Mouse (Mus musculus): ENCODE results near the gene Anln. TPM values are rescaled to one million over a fixed set of nuclear protein-coding genes. Genes with fewer than 3 reads are reported as not detected.

Anln gene
- polyA plus RNA-seq, 1 experiment from 2014 or later: 35.3 TPM

GRCm38 (mm10) chr9:22394725-22395124 lies 5.7 kb upstream of the Anln start:
- Histone ChIP-seq H3K4me2 (no peak overlapping the region), H3K9me3 (replicated peaks) (no peaks in the 10 kb centered on the region), H3K4me1 (peaks cover 12% of the 10 kb centered on the region), H3K27ac (no peak overlapping the region), H3K27me3 (replicated peaks) (no peaks in the 10 kb centered on the region), H3K36me3 (no peaks in the 10 kb centered on the region), H3K9ac (no peak overlapping the region), H3K4me3 (no peak overlapping the region)
- WGBS (ENCODE audit: insufficient replicate concordance): 72% methylated on average over 2 of the region's 2 CpGs
- ATAC-seq: no peak

GRCm38 (mm10) chr9:22390390-22390789 lies 1.4 kb upstream of the Anln start:
- peaks cover 38% of the 10 kb centered on the region for H3K4me1 ChIP-seq
- H3K27me3 ChIP-seq (replicated peaks): no peaks in the 10 kb centered on the region
- 62% methylated on average over 5 of the region's 5 CpGs for WGBS (ENCODE audit: insufficient replicate concordance)
- H3K4me2 ChIP-seq: no peak overlapping the region
- H3K36me3 ChIP-seq: peaks cover 10% of the 10 kb centered on the region
- no peak overlapping the region for H3K4me3 ChIP-seq
- H3K27ac ChIP-seq: 0 out of 2 replicates have a peak overlapping the region, but pooled peaks have one; percentile 29
- ATAC-seq: no peak
- H3K9me3 ChIP-seq (replicated peaks): no peaks in the 10 kb centered on the region
- H3K9ac ChIP-seq: peak overlapping the region; percentile 99; the same call in 1 of the 2 replicates

- peaks cover 15% of the 10 kb centered on the region for H3K36me3 ChIP-seq
- 41% methylated on average over 6 of the region's 6 CpGs for WGBS (ENCODE audit: insufficient replicate concordance)
- peak overlapping the region; percentile 92 for H3K4me2 ChIP-seq
- H3K27ac ChIP-seq: peak overlapping the region; percentile 98
- peak overlapping the region; percentile 98 for H3K4me3 ChIP-seq
- no peaks in the 10 kb centered on the region for H3K27me3 ChIP-seq (replicated peaks)
- no peaks in the 10 kb centered on the region for H3K9me3 ChIP-seq (replicated peaks)
- no peak for ATAC-seq
- peaks cover 44% of the 10 kb centered on the region for H3K4me1 ChIP-seq
- peak overlapping the region; percentile 99 for H3K9ac ChIP-seq
These were observed 803 bp upstream of the Anln start for GRCm38 (mm10) chr9:22389736-22390245.

DNA sequence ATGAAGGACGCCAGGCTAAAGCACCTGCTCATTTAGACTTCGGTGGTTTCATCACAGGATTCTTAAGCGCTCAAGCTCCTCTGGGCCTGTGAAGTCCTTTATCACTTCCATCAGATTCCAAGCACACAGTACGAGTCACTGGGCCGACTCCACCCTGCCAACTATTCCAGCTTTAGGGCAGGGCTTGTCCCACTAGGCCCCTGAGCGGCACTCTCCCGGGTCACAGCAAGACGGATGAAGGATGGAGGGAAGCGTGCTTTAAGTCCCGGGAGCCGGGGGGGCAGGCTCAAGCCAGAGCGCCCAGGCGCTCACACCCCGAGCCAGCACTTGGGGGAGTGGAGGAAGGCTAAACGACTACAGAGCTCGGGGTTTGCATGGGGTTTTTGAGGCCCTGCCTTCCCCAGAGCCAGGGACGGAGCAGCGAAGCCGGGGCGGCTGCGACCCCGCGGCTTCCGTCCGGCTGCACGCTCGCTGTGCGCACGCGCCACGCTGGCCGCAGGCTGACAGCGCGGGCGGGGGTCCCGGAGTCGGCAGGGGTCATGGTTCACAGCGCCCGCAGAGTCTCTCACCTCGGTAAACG lies 497 bp downstream of the Anln start:
- Histone ChIP-seq H3K9me3 (replicated peaks) (no peaks in the 10 kb centered on the region), H3K36me3 (peaks cover 25% of the 10 kb centered on the region), H3K4me2 (peak overlapping the region; percentile 92), H3K4me1 (peaks cover 49% of the 10 kb centered on the region), H3K27me3 (replicated peaks) (no peaks in the 10 kb centered on the region), H3K4me3 (peak overlapping the region; percentile 98), H3K9ac (peak overlapping the region; percentile 99), H3K27ac (peak overlapping the region; percentile 98)
- WGBS (ENCODE audit: insufficient replicate concordance): under 1% methylated on average over 41 of the region's 41 CpGs
- ATAC-seq: peak; percentile 79

GRCm38 (mm10) chr9:22387901-22388300 lies 1.1 kb downstream of the Anln start:
- no peak for ATAC-seq
- Histone ChIP-seq H3K27ac (peak overlapping the region; percentile 98), H3K36me3 (peaks cover 31% of the 10 kb centered on the region), H3K4me1 (peaks cover 52% of the 10 kb centered on the region), H3K9me3 (replicated peaks) (no peaks in the 10 kb centered on the region), H3K4me3 (peak overlapping the region; percentile 98), H3K9ac (peak overlapping the region; percentile 99), H3K4me2 (peak overlapping the region; percentile 92), H3K27me3 (replicated peaks) (no peaks in the 10 kb centered on the region)
- WGBS (ENCODE audit: insufficient replicate concordance): 8% methylated on average over 6 of the region's 6 CpGs

- Histone ChIP-seq H3K27ac (no peak overlapping the region), H3K4me3 (peak overlapping the region; percentile 41; the same call in 1 of the 2 replicates), H3K27me3 (replicated peaks) (no peaks in the 10 kb centered on the region), H3K9me3 (replicated peaks) (no peaks in the 10 kb centered on the region), H3K4me1 (peaks cover 56% of the 10 kb centered on the region), H3K36me3 (peaks cover 51% of the 10 kb centered on the region), H3K9ac (0 out of 2 replicates have a peak overlapping the region, but pooled peaks have one; percentile 5), H3K4me2 (peak overlapping the region; percentile 92)
- 66% methylated on average over 2 of the region's 2 CpGs for WGBS (ENCODE audit: insufficient replicate concordance)
- no peak for ATAC-seq
These were observed 3.1 kb downstream of the Anln start for GRCm38 (mm10) chr9:22385890-22386289.

DNA sequence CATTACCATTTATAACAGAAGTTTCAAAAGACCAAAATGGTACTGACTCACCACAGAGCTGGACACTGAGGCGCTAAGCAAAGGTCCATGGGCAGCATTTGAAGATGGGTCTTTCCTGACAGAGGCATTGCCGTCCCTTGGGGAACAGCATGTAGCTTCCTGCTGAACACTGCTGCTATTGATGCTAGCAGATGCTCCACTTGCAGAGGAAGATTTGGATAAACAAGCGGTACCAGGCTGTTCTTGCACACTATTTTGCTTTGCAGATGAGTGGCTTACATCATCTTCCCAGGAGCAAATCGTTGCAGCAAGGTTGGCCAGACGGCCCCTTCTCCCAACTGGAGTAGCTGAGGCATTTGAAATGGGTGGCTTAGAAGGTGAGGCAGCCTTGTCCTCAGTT lies 12.9 kb downstream of the Anln start:
- Histone ChIP-seq H3K4me2 (no peak overlapping the region), H3K9ac (no peak overlapping the region), H3K27ac (no peak overlapping the region), H3K36me3 (peaks cover 94% of the 10 kb centered on the region), H3K27me3 (replicated peaks) (no peaks in the 10 kb centered on the region), H3K9me3 (replicated peaks) (no peaks in the 10 kb centered on the region), H3K4me1 (no peaks in the 10 kb centered on the region), H3K4me3 (no peak overlapping the region)
- WGBS (ENCODE audit: insufficient replicate concordance): 87% methylated on average over 5 of the region's 5 CpGs
- no peak for ATAC-seq

DNA sequence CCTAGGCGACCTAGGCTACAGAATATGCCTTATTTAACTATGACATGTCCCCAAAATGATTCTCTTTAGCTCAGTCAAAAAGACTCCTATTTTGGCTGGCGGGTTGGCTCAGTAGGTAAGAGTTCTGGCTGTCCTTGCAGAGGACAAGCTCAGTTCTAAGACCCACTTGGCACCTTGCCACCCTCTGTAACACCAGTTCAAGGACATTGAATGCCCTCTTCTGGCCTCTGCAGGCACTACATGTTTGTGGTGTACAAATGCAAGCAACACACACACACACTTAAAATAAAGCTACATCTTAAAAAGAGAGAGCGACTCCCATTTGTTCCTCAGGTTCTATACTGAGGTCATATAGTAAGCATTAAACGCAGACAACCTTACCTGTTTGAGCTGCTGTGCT lies 16.2 kb downstream of the Anln start:
- H3K4me1 ChIP-seq: peaks cover 5% of the 10 kb centered on the region; the same call in 1 of the 2 replicates
- no peak overlapping the region for H3K4me2 ChIP-seq
- H3K9ac ChIP-seq: no peak overlapping the region
- H3K36me3 ChIP-seq: peaks cover 92% of the 10 kb centered on the region
- H3K27ac ChIP-seq: no peak overlapping the region
- no peaks in the 10 kb centered on the region for H3K27me3 ChIP-seq (replicated peaks)
- no peak overlapping the region for H3K4me3 ChIP-seq
- WGBS (ENCODE audit: insufficient replicate concordance): 90% methylated on average over 4 of the region's 4 CpGs
- no peaks in the 10 kb centered on the region for H3K9me3 ChIP-seq (replicated peaks)
- ATAC-seq: no peak

GRCm38 (mm10) chr9:22368030-22368429 lies 21.0 kb downstream of the Anln start:
- Histone ChIP-seq H3K4me3 (no peak overlapping the region), H3K27me3 (replicated peaks) (no peaks in the 10 kb centered on the region), H3K36me3 (peaks cover 96% of the 10 kb centered on the region), H3K9me3 (replicated peaks) (no peaks in the 10 kb centered on the region), H3K27ac (no peak overlapping the region), H3K4me1 (peaks cover 5% of the 10 kb centered on the region; the same call in 1 of the 2 replicates), H3K9ac (no peak overlapping the region), H3K4me2 (no peak overlapping the region)
- ATAC-seq: no peak
- WGBS (ENCODE audit: insufficient replicate concordance): 93% methylated on average over 6 of the region's 6 CpGs

- Histone ChIP-seq H3K9me3 (replicated peaks) (no peaks in the 10 kb centered on the region), H3K4me3 (no peak overlapping the region), H3K36me3 (peaks cover 96% of the 10 kb centered on the region), H3K4me2 (no peak overlapping the region), H3K9ac (no peak overlapping the region), H3K4me1 (peaks cover 5% of the 10 kb centered on the region; the same call in 1 of the 2 replicates), H3K27me3 (replicated peaks) (no peaks in the 10 kb centered on the region), H3K27ac (no peak overlapping the region)
- 90% methylated on average over 10 of the region's 10 CpGs for WGBS (ENCODE audit: insufficient replicate concordance)
- no peak for ATAC-seq
These were observed 22.4 kb downstream of the Anln start for GRCm38 (mm10) chr9:22366621-22367020.

GRCm38 (mm10) chr9:22366221-22366620 lies 22.8 kb downstream of the Anln start:
- Histone ChIP-seq H3K9me3 (replicated peaks) (no peaks in the 10 kb centered on the region), H3K9ac (no peak overlapping the region), H3K27ac (no peak overlapping the region), H3K4me1 (peaks cover 5% of the 10 kb centered on the region; the same call in 1 of the 2 replicates), H3K36me3 (peaks cover 96% of the 10 kb centered on the region), H3K4me2 (no peak overlapping the region), H3K4me3 (no peak overlapping the region), H3K27me3 (replicated peaks) (no peaks in the 10 kb centered on the region)
- WGBS (ENCODE audit: insufficient replicate concordance): 47% methylated on average over 2 of the region's 2 CpGs
- no peak for ATAC-seq

DNA sequence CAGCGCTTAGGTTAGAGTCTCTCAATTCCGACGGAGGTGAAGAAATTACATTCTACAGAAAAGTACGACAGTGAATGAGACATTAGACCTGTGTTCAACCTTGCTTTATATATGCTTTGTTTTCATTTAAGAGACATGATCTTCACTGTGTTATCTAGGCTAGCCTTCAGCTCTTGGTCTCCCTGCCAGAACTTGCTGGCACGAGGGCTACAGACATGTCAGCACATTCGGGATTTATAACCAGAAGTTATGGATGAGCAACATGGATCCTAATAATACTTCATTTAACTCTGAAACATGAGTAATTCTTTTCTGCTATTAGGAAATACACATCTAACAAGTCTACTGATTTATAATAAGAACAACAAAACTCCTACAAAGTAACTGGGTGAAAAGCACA lies 28.1 kb downstream of the Anln start:
- no peaks in the 10 kb centered on the region for H3K9me3 ChIP-seq (replicated peaks)
- no peak overlapping the region for H3K9ac ChIP-seq
- 91% methylated on average over 6 of the region's 6 CpGs for WGBS (ENCODE audit: insufficient replicate concordance)
- H3K36me3 ChIP-seq: peaks cover 99% of the 10 kb centered on the region
- H3K27ac ChIP-seq: no peak overlapping the region
- no peaks in the 10 kb centered on the region for H3K4me1 ChIP-seq
- H3K4me3 ChIP-seq: no peak overlapping the region
- no peaks in the 10 kb centered on the region for H3K27me3 ChIP-seq (replicated peaks)
- H3K4me2 ChIP-seq: no peak overlapping the region
- ATAC-seq: no peak
